Mouse (Mus musculus) erythroblast, embryonic 14.5 days (primary cell): Measurements from ENCODE around the gene Psen1.

ENCODE experiments used
- GATA1 ChIP-seq: IDR thresholded peaks from 2 replicates; pipeline ENCODE4 v1.6.1; 2012; ENCODE audit warnings: low read length, inconsistent platforms, mixed read lengths
- TAL1 ChIP-seq: IDR thresholded peaks from 3 replicates; pipeline ENCODE4 v1.6.1; 2012; ENCODE audit warnings: low read length, inconsistent platforms, mixed read lengths

GRCm38 (mm10) chr12:83701608-83702007 lies 13.7 kb downstream of the Psen1 start:
- TF ChIP-seq GATA1 (no peak), TAL1 (no peak)
